Mouse (Mus musculus) lung, embryonic 14.5 days (tissue): Measurements from ENCODE around the gene Calhm5. TPM values are rescaled to one million over a fixed set of nuclear protein-coding genes. Genes with fewer than 3 reads are reported as not detected.

Experiments
- ATAC-seq: fragments of 200-750 bp; cut with Nextera tagmentation; 2 replicates; pipeline ENCODE4 v1.8.0; 2017; ENCODE audit warnings: mild to moderate bottlenecking, moderate TSS enrichment, moderate library complexity; ENCODE audit not compliant: insufficient read depth
- DNase-seq: peaks from one replicate; pipeline ENCODE4 v3.0.0-alpha.2; 2015
- H3K27ac ChIP-seq: fragments of 300-500 bp; sonication (generic); 2 replicates; pipeline ENCODE4 v1.5.1; 2014; ENCODE audit warnings: low read depth, mild to moderate bottlenecking, moderate library complexity
- H3K27me3 ChIP-seq: fragments of 300-500 bp; sonication (generic); 2 replicates; pipeline ENCODE4 v1.6.1; 2014; ENCODE audit warnings: low read length, control low read depth; ENCODE audit not compliant: insufficient read depth
- H3K36me3 ChIP-seq: fragments of 300-500 bp; sonication (generic); 2 replicates; pipeline ENCODE4 v1.6.1; 2014; ENCODE audit warnings: control low read depth; ENCODE audit not compliant: insufficient read depth
- H3K4me1 ChIP-seq: fragments of 300-500 bp; sonication (generic); 2 replicates; pipeline ENCODE4 v1.6.1; 2014; ENCODE audit warnings: antibody characterized with exemption, control low read depth; ENCODE audit not compliant: insufficient read depth
- H3K4me2 ChIP-seq: fragments of 300-500 bp; sonication (generic); 2 replicates; pipeline ENCODE4 v1.6.1; 2014; ENCODE audit warnings: mild to moderate bottlenecking
- H3K4me3 ChIP-seq: fragments of 300-500 bp; sonication (generic); 2 replicates; pipeline ENCODE4 v1.5.1; 2014; ENCODE audit warnings: low read depth, low read length
- H3K9ac ChIP-seq: fragments of 300-500 bp; sonication (generic); 2 replicates; pipeline ENCODE4 v1.6.1; 2014
- H3K9me3 ChIP-seq: fragments of 300-500 bp; sonication (generic); 2 replicates; pipeline ENCODE4 v1.6.1; 2016; ENCODE audit warnings: low read depth, low read length, control low read depth
- CTCF ChIP-seq: IDR thresholded peaks from 2 replicates; pipeline ENCODE4 v1.5.1; 2016; ENCODE audit warnings: antibody characterized with exemption, low read depth
- WGBS: fragments of 180-500 bp; shearing (Covaris S2); extraction: QIAGEN DNeasy Blood & Tissue Kit; methylation state at CpG from one replicate; pipeline ENCODE4 v1.1.7; 2014; 5-methylcytosine and 5-hydroxymethylcytosine counted together
- polyA plus RNA-seq: library from polyadenylated mRNA; unstranded; fragments of >200 nt; fragmentation: Nextera tagmentation; extraction: Ambion mirVana; gene quantifications from 2 replicates; pipeline ENCODE4 v1.2.1, GENCODE M21; 2014

Calhm5 gene
- polyA plus RNA-seq, 1 experiment from 2014 or later: 0.96 TPM

DNA sequence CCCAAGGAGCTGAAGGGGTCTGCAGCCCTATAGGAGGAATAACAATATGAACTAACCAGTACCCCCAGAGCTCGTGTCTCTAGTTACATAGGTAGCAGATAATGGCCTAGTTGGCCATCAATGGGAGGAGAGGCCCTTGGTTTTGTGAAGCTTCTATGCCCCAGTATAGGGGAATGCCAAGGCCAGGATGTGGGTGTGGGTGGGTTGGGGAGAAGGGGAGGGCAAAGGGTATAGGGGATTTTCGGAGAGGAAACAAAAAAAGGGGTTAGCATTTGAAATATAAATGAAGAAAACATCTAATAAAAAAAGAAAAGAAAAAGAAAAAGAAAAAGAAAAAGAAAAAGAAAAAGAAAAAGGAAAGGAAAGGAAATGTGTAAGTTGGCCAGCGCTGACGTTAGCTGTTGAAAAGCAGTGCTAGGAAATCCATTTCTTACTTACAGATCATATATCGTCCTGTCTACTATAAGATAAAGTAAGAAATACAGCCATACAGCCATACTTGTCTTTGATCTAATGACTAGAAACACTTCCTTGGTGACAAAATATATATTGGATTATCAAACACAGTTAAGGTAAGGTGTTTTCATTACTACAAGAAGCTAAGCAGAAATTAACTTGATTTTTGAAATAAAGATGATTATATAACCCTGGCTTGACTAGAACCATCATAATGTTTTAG is 21.7 kb downstream of the Calhm5 start:
- TF ChIP-seq CTCF: no peak
- no peaks in the 10 kb centered on the region for H3K9me3 ChIP-seq
- DNase-seq: no peak
- no peaks in the 10 kb centered on the region for H3K27me3 ChIP-seq
- no peak overlapping the region for H3K4me3 ChIP-seq
- H3K9ac ChIP-seq: no peak overlapping the region
- H3K4me2 ChIP-seq: no peak overlapping the region
- H3K36me3 ChIP-seq: no peaks in the 10 kb centered on the region
- H3K4me1 ChIP-seq: no peaks in the 10 kb centered on the region
- WGBS: 60% methylated on average over 5 of the region's 5 CpGs
- no peak overlapping the region for H3K27ac ChIP-seq
- no peak for ATAC-seq

DNA sequence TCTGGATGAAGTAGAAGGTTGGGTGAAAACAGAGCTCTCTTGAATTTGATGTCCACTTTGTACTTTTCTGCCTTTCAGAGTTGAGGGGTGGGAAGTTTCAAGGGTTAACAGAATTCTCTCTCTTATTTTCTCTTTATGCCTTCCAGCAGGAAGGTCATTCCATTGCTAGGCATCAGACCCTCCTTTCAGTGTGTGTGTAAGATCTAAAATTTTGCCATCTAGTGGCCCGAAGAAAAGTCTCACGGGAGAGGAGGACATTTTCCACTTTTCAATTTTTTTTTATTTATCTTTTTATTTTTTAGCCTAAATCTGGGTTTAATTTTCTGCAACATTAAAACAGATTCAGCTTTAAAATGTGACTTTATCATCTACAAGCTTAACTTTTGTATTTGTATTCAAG is 24.7 kb downstream of the Calhm5 start:
- TF ChIP-seq CTCF: no peak
- ATAC-seq (no peak), DNase-seq (peak; percentile 25)
- H3K9me3 ChIP-seq: no peaks in the 10 kb centered on the region
- no peaks in the 10 kb centered on the region for H3K4me1 ChIP-seq
- WGBS: 56% methylated on average over 2 of the region's 2 CpGs
- H3K4me2 ChIP-seq: no peak overlapping the region
- H3K9ac ChIP-seq: no peak overlapping the region
- no peak overlapping the region for H3K4me3 ChIP-seq
- H3K36me3 ChIP-seq: no peaks in the 10 kb centered on the region
- no peaks in the 10 kb centered on the region for H3K27me3 ChIP-seq
- no peak overlapping the region for H3K27ac ChIP-seq

DNA sequence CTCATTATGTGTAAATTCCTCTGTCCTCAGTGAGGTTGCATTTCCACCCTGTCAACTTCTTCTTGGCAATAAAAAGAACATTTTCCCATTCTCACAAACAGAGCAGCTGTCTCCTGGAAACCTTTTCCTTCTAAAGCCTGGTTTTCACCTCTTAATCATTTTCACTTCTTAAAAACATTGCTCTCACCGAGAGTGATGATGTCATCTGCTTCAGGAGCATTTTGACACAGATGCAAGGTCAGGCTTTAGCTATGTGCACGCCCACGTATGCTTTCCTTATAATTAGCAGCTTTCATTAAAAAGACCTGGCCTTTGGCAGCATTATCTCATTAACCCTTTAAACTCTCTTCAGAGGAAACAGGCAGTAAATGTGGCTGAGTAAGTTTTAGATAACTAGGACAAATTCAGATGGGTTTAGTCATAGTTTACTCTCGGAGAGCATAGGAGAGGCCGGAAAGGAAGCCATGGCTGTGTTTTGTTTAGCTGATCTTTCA is 25.3 kb downstream of the Calhm5 start:
- no peak for DNase-seq
- ATAC-seq: no peak

DNA sequence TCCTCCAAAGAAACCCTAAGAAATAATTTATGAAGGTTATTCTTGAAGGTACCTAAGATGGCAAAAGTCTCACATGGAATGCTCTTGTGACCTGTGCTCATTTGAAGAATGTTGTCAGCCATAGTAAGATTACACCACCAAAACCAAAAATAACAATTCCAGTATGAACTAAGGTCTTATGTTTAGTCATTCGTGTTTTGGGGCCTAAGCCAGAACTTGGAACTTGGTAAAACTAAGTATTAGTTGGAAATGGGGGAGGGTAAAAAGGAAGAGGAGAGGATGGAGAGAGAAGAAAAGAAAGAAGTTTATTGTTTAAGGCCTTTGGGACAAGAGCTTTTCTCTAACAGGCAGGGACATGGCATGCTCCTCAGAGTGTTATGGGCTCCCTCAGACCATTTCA is 26.7 kb downstream of the Calhm5 start:
- H3K9me3 ChIP-seq: no peaks in the 10 kb centered on the region
- no peak overlapping the region for H3K27ac ChIP-seq
- DNase-seq (no peak), ATAC-seq (no peak)
- no peak overlapping the region for H3K4me2 ChIP-seq
- no peak for TF ChIP-seq CTCF
- no peaks in the 10 kb centered on the region for H3K36me3 ChIP-seq
- no peaks in the 10 kb centered on the region for H3K4me1 ChIP-seq
- H3K27me3 ChIP-seq: no peaks in the 10 kb centered on the region
- H3K9ac ChIP-seq: no peak overlapping the region
- whole genome bisulfite sequencing: 46% methylated on average over 1 of the region's 1 CpGs
- H3K4me3 ChIP-seq: no peak overlapping the region

More for the DNA sequence above, 25.3 kb downstream of the Calhm5 start:
- no peak for TF ChIP-seq CTCF
- no peak overlapping the region for H3K27ac ChIP-seq
- no peaks in the 10 kb centered on the region for H3K36me3 ChIP-seq
- H3K27me3 ChIP-seq: no peaks in the 10 kb centered on the region
- WGBS: 35% methylated on average over 5 of the region's 5 CpGs
- no peaks in the 10 kb centered on the region for H3K4me1 ChIP-seq
- no peak overlapping the region for H3K4me2 ChIP-seq
- no peaks in the 10 kb centered on the region for H3K9me3 ChIP-seq
- H3K4me3 ChIP-seq: no peak overlapping the region
- H3K9ac ChIP-seq: no peak overlapping the region

DNA sequence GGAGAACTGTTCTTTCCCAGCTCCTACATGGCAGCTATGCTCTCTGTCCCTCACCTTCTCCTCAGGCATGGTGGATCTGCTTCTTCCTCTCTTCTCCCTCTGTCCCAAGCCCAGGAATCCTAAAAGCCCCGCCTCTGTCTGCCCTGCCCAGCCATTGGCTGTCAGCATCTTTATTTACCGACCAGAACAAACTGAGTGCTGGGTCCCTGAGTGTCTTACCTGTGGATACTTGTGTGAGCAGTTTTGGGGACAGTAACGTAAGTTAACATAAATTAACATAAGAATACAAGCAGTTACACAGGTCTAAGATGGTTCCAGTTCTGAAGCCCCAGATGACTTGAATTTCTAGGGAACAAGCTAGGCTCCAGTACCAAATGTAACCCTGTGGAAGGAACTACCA is 29.7 kb downstream of the Calhm5 start:
- Histone ChIP-seq H3K27me3 (no peaks in the 10 kb centered on the region), H3K9ac (no peak overlapping the region), H3K4me1 (no peaks in the 10 kb centered on the region), H3K4me2 (no peak overlapping the region), H3K9me3 (no peaks in the 10 kb centered on the region), H3K36me3 (no peaks in the 10 kb centered on the region), H3K27ac (no peak overlapping the region), H3K4me3 (no peak overlapping the region)
- 33% methylated on average over 3 of the region's 3 CpGs for WGBS
- DNase-seq: no peak
- no peak for TF ChIP-seq CTCF
- ATAC-seq: no peak

DNA sequence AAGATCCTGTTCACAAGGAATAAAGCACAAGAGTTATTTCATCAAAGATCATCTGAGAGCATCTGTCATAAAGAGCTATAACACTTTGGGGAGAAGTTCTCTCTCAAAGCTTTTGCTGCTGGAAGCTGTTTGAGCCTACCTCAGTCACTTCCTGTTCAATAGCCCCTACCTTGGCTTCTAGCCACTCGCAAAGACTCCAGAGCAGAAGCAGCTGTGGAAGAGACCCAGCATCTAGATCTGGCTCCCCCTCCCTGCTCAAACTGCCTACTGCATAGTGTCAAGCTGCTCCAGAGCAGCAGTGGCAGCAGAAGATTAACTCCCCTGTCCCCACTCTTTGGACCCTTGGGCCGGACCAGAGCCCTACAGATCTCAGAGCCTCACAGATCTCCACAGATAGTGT is 42.3 kb downstream of the Calhm5 start:
- TF ChIP-seq CTCF: no peak
- peak; percentile 19 for DNase-seq

DNA sequence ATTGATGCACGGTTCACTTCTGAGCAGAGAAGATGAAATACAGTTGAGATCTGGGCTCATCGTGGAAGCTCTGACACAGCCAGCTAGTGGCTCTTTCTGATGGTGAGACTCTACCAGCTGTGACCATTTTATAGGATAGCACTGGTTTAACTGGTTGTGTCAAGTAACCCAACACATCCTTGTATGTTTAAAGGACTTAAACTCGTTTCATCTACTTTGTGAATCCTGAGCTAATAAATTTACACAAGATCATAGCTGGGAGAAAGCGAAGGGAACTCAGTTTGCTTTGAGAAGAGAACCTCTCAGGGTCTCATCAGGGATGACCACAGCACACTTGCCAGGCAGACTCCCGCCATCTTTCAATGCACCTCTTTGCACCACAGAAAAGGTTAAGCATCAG is 52.1 kb downstream of the Calhm5 start, which contains the start of gene Calhm4:
TSS of gene Calhm4 (minus strand) at position 101 of the 400 bp plus-strand sequence.
- DNase-seq (no peak), ATAC-seq (no peak)
- no peak for TF ChIP-seq CTCF
- Histone ChIP-seq H3K36me3 (no peaks in the 10 kb centered on the region), H3K4me3 (no peak within 1 kb of the TSS), H3K27ac (no peak within 1 kb of the TSS), H3K4me2 (no peak within 1 kb of the TSS), H3K27me3 (no peaks in the 10 kb centered on the region), H3K4me1 (no peaks in the 10 kb centered on the region), H3K9me3 (no peaks in the 10 kb centered on the region), H3K9ac (no peak within 1 kb of the TSS)
- WGBS: 79% methylated on average over 5 of the region's 5 CpGs

More for the DNA sequence above, 42.3 kb downstream of the Calhm5 start:
- H3K4me3 ChIP-seq: no peak overlapping the region
- no peak overlapping the region for H3K9ac ChIP-seq
- WGBS: 69% methylated on average over 2 of the region's 2 CpGs
- no peaks in the 10 kb centered on the region for H3K27me3 ChIP-seq
- no peaks in the 10 kb centered on the region for H3K4me1 ChIP-seq
- H3K4me2 ChIP-seq: no peak overlapping the region
- no peaks in the 10 kb centered on the region for H3K36me3 ChIP-seq
- no peak; the same call in 1 of the 2 replicates for ATAC-seq
- H3K9me3 ChIP-seq: no peaks in the 10 kb centered on the region
- no peak overlapping the region for H3K27ac ChIP-seq

Other genes starting within 250 kb of the Calhm5 start
- gene Sult3a1, start 238.8 kb downstream of the Calhm5 start, polyA plus RNA-seq: not detected in 2 replicates
- gene Rsph4a, start 191.4 kb downstream of the Calhm5 start, polyA plus RNA-seq: 0.09 and 0.32 TPM in 2 replicates
- gene Zup1, start 145.2 kb downstream of the Calhm5 start, polyA plus RNA-seq: 19.3 and 20.8 TPM in 2 replicates
- 136 and 142 TPM in 2 replicates for gene Rwdd1, start 76.9 kb downstream of the Calhm5 start, polyA plus RNA-seq
- not detected in 2 replicates for gene Trappc3l, start 58.9 kb downstream of the Calhm5 start, polyA plus RNA-seq
- not detected in 2 replicates for gene Calhm4, start 52.2 kb downstream of the Calhm5 start, polyA plus RNA-seq
- gene Calhm6, start 31.5 kb upstream of the Calhm5 start, polyA plus RNA-seq: 1.2 and 1.5 TPM in 2 replicates
- gene Dse, start 111.2 kb upstream of the Calhm5 start, polyA plus RNA-seq: 40.9 and 41.4 TPM in 2 replicates
- 50.6 and 52.6 TPM in 2 replicates for gene Tspyl1, start 185.7 kb upstream of the Calhm5 start, polyA plus RNA-seq
- 4.0 and 4.4 TPM in 2 replicates for gene Tspyl4, start 200.9 kb upstream of the Calhm5 start, polyA plus RNA-seq